Mouse (Mus musculus): Measurements from ENCODE around the gene Kazn. TPM values are rescaled to one million over a fixed set of nuclear protein-coding genes. Genes with fewer than 3 reads are reported as not detected.

Gene Kazn
- polyA plus RNA-seq, 1 experiment from 2014 or later, result 11.9 TPM

DNA sequence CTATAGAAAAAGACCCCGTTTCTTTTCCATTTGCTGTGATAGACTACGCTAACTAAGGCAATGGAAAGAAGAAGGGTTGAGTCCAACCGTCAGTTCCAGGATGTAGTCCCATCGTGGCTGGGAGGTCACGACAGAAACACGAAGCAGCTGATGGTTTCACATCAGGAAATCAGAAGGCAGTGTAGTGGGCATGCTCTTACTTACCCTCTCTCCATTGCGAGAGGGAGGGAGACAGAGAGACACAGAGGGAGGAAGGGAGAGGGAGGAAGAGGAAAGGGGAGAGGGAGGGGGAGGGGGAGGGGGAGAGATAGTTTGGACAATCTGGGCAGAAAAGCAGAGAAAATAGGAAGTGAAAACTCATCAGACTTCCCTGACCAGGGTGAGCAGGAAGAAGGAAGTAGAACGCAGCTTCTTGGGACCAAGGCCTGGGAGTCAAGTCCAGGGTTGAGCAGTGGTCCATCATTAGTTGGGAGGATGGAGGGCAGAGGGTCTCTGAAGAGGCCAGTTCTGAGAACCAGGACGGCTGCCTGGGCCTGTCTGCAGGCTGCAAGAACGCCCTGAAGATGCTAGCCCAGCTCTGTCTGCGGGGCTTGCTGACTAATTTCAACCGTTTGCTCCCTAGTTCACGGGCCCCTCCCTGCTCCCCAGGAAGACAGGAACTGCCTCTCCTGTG, 165.0 kb downstream of the Kazn start:
- H3K9me3 ChIP-seq (ENCODE audit: control insufficient read depth, low read length), result no peaks in the 10 kb centered on the region
- H3K36me3 ChIP-seq (ENCODE audit: control insufficient read depth, insufficient read depth, low read length), result no peaks in the 10 kb centered on the region
- DNase-seq (ENCODE audit: low spot score) (no peak), ATAC-seq (ENCODE audit: low read depth) (no peak)
- no peak overlapping the region for H3K9ac ChIP-seq (ENCODE audit: low read depth, low read length)
- H3K4me2 ChIP-seq (ENCODE audit: low read depth, low read length), result no peak overlapping the region
- H3K27me3 ChIP-seq (replicated peaks; ENCODE audit: control insufficient read depth, insufficient read depth, low read length), result no peaks in the 10 kb centered on the region
- no peak overlapping the region for H3K27ac ChIP-seq (replicated peaks; ENCODE audit: low read depth, low read length)
- H3K4me1 ChIP-seq (ENCODE audit: control insufficient read depth, insufficient read depth, low read length), result peaks cover 43% of the 10 kb centered on the region
- no peak overlapping the region for H3K4me3 ChIP-seq (ENCODE audit: low read depth, low read length)
- 53% methylated on average over 12 of the region's 13 CpGs for WGBS

- 12% methylated on average over 18 of the region's 18 CpGs for WGBS
- no peak overlapping the region for H3K9ac ChIP-seq (ENCODE audit: low read depth, low read length)
- ATAC-seq (ENCODE audit: low read depth) (no peak), DNase-seq (ENCODE audit: low spot score) (no peak)
- no peaks in the 10 kb centered on the region for H3K27me3 ChIP-seq (replicated peaks; ENCODE audit: control insufficient read depth, insufficient read depth, low read length)
- peaks cover 29% of the 10 kb centered on the region for H3K4me1 ChIP-seq (ENCODE audit: control insufficient read depth, insufficient read depth, low read length)
- no peaks in the 10 kb centered on the region for H3K36me3 ChIP-seq (ENCODE audit: control insufficient read depth, insufficient read depth, low read length)
- H3K9me3 ChIP-seq (ENCODE audit: control insufficient read depth, low read length), result no peaks in the 10 kb centered on the region
- no peak overlapping the region for H3K4me3 ChIP-seq (ENCODE audit: low read depth, low read length)
- 0 out of 2 replicates have a peak overlapping the region, but pooled peaks have one; percentile 10 for H3K27ac ChIP-seq (replicated peaks; ENCODE audit: low read depth, low read length)
- peak overlapping the region; percentile 10; the same call in 1 of the 2 replicates for H3K4me2 ChIP-seq (ENCODE audit: low read depth, low read length)
Observed at GRCm38 (mm10) chr4:142071243-142071991, 167.8 kb downstream of the Kazn start.

- Histone ChIP-seq H3K27ac (replicated peaks; ENCODE audit: low read depth, low read length) (no peak overlapping the region), H3K36me3 (ENCODE audit: control insufficient read depth, insufficient read depth, low read length) (no peaks in the 10 kb centered on the region), H3K9me3 (ENCODE audit: control insufficient read depth, low read length) (no peaks in the 10 kb centered on the region), H3K9ac (ENCODE audit: low read depth, low read length) (no peak overlapping the region), H3K4me3 (ENCODE audit: low read depth, low read length) (no peak overlapping the region), H3K4me1 (ENCODE audit: control insufficient read depth, insufficient read depth, low read length) (peaks cover 32% of the 10 kb centered on the region), H3K27me3 (replicated peaks; ENCODE audit: control insufficient read depth, insufficient read depth, low read length) (no peaks in the 10 kb centered on the region), H3K4me2 (ENCODE audit: low read depth, low read length) (no peak overlapping the region)
- WGBS, result 13% methylated on average over 8 of the region's 8 CpGs
- ATAC-seq (ENCODE audit: low read depth) (no peak), DNase-seq (ENCODE audit: low spot score) (no peak)
Observed at GRCm38 (mm10) chr4:142070840-142071239, 168.4 kb downstream of the Kazn start.

DNA sequence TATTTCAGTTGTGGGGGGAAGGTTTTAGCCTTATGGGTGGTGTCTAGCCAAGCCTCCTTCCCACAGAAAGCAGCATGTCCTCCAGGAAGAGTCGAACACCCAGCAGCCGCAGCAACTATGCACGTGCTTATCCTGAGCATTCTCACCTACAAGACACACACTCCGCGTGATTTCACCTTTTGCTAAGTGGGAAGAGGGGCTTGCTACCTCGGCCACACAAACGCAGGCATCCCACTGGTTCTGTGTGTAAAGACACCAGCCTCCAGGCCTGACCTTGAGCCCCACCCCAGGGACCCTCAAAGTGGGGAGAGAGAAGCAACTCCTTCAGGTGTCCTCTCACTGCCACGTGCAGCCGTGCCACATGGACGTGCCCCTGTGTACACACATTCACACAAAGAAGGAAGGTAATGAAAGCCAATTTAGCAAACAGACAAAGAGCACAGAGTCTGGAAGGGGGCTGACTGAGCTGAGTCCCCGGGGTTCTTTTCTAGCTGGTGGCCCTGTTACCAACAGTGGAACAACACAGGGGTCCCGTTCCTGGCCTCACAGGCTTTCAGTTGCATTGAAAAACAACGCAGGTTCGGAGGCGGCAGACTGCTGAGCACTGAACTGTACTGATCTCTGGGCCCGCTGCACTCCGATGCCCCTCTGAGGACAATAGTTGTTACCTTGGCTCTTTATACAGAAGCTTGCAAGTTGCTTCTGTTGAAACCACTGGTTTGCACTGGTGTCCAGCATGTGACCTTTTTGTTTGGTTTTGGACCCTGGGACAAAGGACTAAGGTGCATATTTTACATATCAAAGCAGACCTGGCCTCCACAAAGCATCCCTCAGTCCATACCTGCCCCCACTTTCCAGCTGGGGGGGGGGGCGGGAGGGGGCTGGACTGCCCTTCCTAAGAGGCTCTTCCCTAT, 170.0 kb downstream of the Kazn start:
- H3K27me3 ChIP-seq (replicated peaks; ENCODE audit: control insufficient read depth, insufficient read depth, low read length), result no peaks in the 10 kb centered on the region
- H3K4me1 ChIP-seq (ENCODE audit: control insufficient read depth, insufficient read depth, low read length), result peaks cover 23% of the 10 kb centered on the region
- DNase-seq (ENCODE audit: low spot score) (no peak), ATAC-seq (ENCODE audit: low read depth) (no peak)
- H3K4me3 ChIP-seq (ENCODE audit: low read depth, low read length), result no peak overlapping the region
- no peak overlapping the region for H3K4me2 ChIP-seq (ENCODE audit: low read depth, low read length)
- no peak overlapping the region for H3K27ac ChIP-seq (replicated peaks; ENCODE audit: low read depth, low read length)
- 45% methylated on average over 18 of the region's 18 CpGs for WGBS
- H3K36me3 ChIP-seq (ENCODE audit: control insufficient read depth, insufficient read depth, low read length), result no peaks in the 10 kb centered on the region
- H3K9ac ChIP-seq (ENCODE audit: low read depth, low read length), result no peak overlapping the region
- no peaks in the 10 kb centered on the region for H3K9me3 ChIP-seq (ENCODE audit: control insufficient read depth, low read length)

GRCm38 (mm10) chr4:142066576-142066975, 172.6 kb downstream of the Kazn start:
- H3K4me3 ChIP-seq (ENCODE audit: low read depth, low read length), result no peak overlapping the region
- 46% methylated on average over 4 of the region's 4 CpGs for WGBS
- H3K27me3 ChIP-seq (replicated peaks; ENCODE audit: control insufficient read depth, insufficient read depth, low read length), result no peaks in the 10 kb centered on the region
- no peak overlapping the region for H3K27ac ChIP-seq (replicated peaks; ENCODE audit: low read depth, low read length)
- no peak overlapping the region for H3K4me2 ChIP-seq (ENCODE audit: low read depth, low read length)
- no peak for DNase-seq (ENCODE audit: low spot score)
- H3K4me1 ChIP-seq (ENCODE audit: control insufficient read depth, insufficient read depth, low read length), result peaks cover 12% of the 10 kb centered on the region; the same call in 1 of the 2 replicates
- no peaks in the 10 kb centered on the region for H3K36me3 ChIP-seq (ENCODE audit: control insufficient read depth, insufficient read depth, low read length)
- ATAC-seq (ENCODE audit: low read depth), result no peak
- no peaks in the 10 kb centered on the region for H3K9me3 ChIP-seq (ENCODE audit: control insufficient read depth, low read length)
- H3K9ac ChIP-seq (ENCODE audit: low read depth, low read length), result no peak overlapping the region

- no peak for ATAC-seq (ENCODE audit: low read depth)
- H3K9ac ChIP-seq (ENCODE audit: low read depth, low read length), result no peak overlapping the region
- H3K4me2 ChIP-seq (ENCODE audit: low read depth, low read length), result no peak overlapping the region
- H3K27ac ChIP-seq (replicated peaks; ENCODE audit: low read depth, low read length), result no peak overlapping the region
- H3K9me3 ChIP-seq (ENCODE audit: control insufficient read depth, low read length), result no peaks in the 10 kb centered on the region
- no peak for DNase-seq (ENCODE audit: low spot score)
- H3K27me3 ChIP-seq (replicated peaks; ENCODE audit: control insufficient read depth, insufficient read depth, low read length), result no peaks in the 10 kb centered on the region
- 51% methylated on average over 6 of the region's 6 CpGs for WGBS
- H3K4me1 ChIP-seq (ENCODE audit: control insufficient read depth, insufficient read depth, low read length), result peaks cover 6% of the 10 kb centered on the region
- no peaks in the 10 kb centered on the region for H3K36me3 ChIP-seq (ENCODE audit: control insufficient read depth, insufficient read depth, low read length)
- no peak overlapping the region for H3K4me3 ChIP-seq (ENCODE audit: low read depth, low read length)
Observed at GRCm38 (mm10) chr4:142065835-142066234, 173.4 kb downstream of the Kazn start.

DNA sequence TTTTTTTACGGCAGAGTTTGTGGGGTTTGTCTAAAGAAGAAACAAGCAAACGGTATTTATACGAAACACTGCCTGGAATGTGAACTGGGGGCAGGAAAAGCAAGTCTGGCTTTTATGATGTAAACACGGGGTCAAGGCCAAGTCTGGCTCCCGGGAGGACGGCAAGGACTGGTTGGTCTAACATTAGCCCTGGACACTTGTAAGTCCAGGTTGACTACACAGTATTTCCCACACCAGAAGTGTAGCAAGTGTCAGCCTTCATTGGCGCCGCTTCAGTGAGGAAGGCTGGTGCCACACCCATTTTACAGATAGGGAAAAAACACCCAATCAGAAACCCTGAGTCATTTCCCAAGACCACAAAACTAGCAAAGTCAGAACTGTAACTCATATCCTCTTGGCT, 173.9 kb downstream of the Kazn start:
- Histone ChIP-seq H3K27me3 (replicated peaks; ENCODE audit: control insufficient read depth, insufficient read depth, low read length) (no peaks in the 10 kb centered on the region), H3K4me2 (ENCODE audit: low read depth, low read length) (no peak overlapping the region), H3K9me3 (ENCODE audit: control insufficient read depth, low read length) (no peaks in the 10 kb centered on the region), H3K27ac (replicated peaks; ENCODE audit: low read depth, low read length) (no peak overlapping the region), H3K9ac (ENCODE audit: low read depth, low read length) (no peak overlapping the region), H3K36me3 (ENCODE audit: control insufficient read depth, insufficient read depth, low read length) (no peaks in the 10 kb centered on the region), H3K4me3 (ENCODE audit: low read depth, low read length) (no peak overlapping the region), H3K4me1 (ENCODE audit: control insufficient read depth, insufficient read depth, low read length) (peaks cover 3% of the 10 kb centered on the region; the same call in 1 of the 2 replicates)
- DNase-seq (ENCODE audit: low spot score), result no peak
- no peak for ATAC-seq (ENCODE audit: low read depth)
- 62% methylated on average over 8 of the region's 8 CpGs for WGBS

GRCm38 (mm10) chr4:142064582-142065228, 174.5 kb downstream of the Kazn start:
- Histone ChIP-seq H3K4me3 (ENCODE audit: low read depth, low read length) (no peak overlapping the region), H3K27ac (replicated peaks; ENCODE audit: low read depth, low read length) (no peak overlapping the region), H3K4me2 (ENCODE audit: low read depth, low read length) (no peak overlapping the region), H3K9ac (ENCODE audit: low read depth, low read length) (no peak overlapping the region), H3K27me3 (replicated peaks; ENCODE audit: control insufficient read depth, insufficient read depth, low read length) (no peaks in the 10 kb centered on the region), H3K4me1 (ENCODE audit: control insufficient read depth, insufficient read depth, low read length) (peaks cover 3% of the 10 kb centered on the region; the same call in 1 of the 2 replicates), H3K9me3 (ENCODE audit: control insufficient read depth, low read length) (no peaks in the 10 kb centered on the region), H3K36me3 (ENCODE audit: control insufficient read depth, insufficient read depth, low read length) (no peaks in the 10 kb centered on the region)
- WGBS, result 88% methylated on average over 11 of the region's 11 CpGs
- no peak for ATAC-seq (ENCODE audit: low read depth)
- no peak for DNase-seq (ENCODE audit: low spot score)

Measured in embryonic facial prominence, embryonic 14.5 days (tissue).